Mouse (Mus musculus): ENCODE results near the gene 2010315B03Rik. TPM values are rescaled to one million over a fixed set of nuclear protein-coding genes. Genes with fewer than 3 reads are reported as not detected.
"Not testable (repeated sequence)": the region's sequence is repeated elsewhere in the genome, so short reads cannot be mapped to it uniquely, and the experiment has no call there.

Gene 2010315B03Rik
- polyA plus RNA-seq, 1 experiment from 2014 or later = 3.8 TPM

- Histone ChIP-seq H3K4me3 (replicated peaks) (no peak overlapping the region), H3K27me3 (no peaks in the 10 kb centered on the region), H3K36me3 (replicated peaks) (peaks cover 19% of the 10 kb centered on the region), H3K27ac (replicated peaks) (no peak overlapping the region), H3K9ac (no peak overlapping the region), H3K4me2 (no peak overlapping the region), H3K4me1 (replicated peaks) (no peaks in the 10 kb centered on the region), H3K9me3 (replicated peaks) (0 out of 2 replicates have a peak, but pooled peaks cover 6% of the 10 kb centered on the region)
- ATAC-seq (ENCODE audit: insufficient read depth) = no peak
Observed at GRCm38 (mm10) chr9:124267493-124267892, 45.0 kb downstream of the 2010315B03Rik start.

DNA sequence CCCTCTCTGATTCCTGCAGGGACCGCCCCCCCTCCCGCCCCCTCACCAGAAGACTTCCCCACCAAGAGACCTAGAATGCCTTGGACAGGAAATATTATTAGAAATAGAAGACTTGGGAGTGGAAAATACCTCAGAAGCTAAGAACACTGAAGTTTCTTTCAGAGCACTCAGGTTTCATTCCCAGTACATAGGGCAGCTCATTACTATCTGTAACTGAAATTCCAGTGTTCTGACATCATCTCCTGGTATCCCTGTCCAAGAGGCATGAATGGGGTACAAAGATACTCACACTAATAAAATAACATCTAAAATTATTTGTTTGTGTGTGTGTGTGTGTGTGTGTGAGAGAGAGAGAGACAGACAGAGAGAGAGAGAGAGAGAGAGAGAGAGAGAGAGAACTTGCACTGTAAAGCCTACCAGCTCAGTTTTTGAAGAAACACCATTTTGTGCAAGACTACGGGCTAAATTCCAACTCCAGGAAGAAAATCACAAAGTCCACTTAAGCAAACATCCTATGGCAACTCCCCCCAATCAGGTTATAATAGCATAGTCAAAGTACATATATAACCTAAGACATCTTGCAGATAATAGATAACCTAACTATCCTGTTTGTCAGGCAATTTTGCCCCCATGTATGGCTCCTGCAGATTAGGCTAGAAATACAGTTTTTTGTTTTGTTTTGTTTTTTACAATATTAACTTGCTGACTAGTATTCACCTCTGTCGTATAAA lies 49.3 kb downstream of the 2010315B03Rik start:
- H3K9ac ChIP-seq = no peak overlapping the region
- H3K4me3 ChIP-seq (replicated peaks) = no peak overlapping the region
- H3K36me3 ChIP-seq (replicated peaks) = no peaks in the 10 kb centered on the region
- no peaks in the 10 kb centered on the region for H3K4me1 ChIP-seq (replicated peaks)
- H3K27me3 ChIP-seq = no peaks in the 10 kb centered on the region
- WGBS (ENCODE audit: insufficient replicate concordance) = 53% methylated on average over 4 of the region's 4 CpGs
- H3K9me3 ChIP-seq (replicated peaks) = no peaks in the 10 kb centered on the region
- no peak overlapping the region for H3K4me2 ChIP-seq
- no peak for ATAC-seq (ENCODE audit: insufficient read depth)
- H3K27ac ChIP-seq (replicated peaks) = no peak overlapping the region

DNA sequence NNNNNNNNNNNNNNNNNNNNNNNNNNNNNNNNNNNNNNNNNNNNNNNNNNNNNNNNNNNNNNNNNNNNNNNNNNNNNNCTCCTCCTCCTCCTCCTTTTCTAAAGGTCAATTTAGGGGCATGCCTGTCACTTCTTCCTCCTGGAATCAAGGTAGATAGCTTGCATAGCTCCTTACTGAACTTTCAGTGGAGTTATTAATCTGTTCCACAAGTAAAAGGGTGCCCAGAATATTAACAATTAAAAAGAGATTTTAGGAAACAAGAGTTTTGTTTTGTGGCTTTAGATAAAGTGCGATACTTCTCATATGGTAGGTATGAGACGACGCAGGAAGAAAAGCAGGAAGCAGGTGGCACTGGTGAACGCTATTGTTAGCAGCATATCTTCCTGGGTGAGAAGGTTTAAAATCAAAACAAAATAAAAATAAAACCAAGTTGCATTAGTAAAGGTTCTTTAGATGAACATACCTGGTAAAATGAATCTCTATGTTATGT lies 54.4 kb downstream of the 2010315B03Rik start:
- no peaks in the 10 kb centered on the region for H3K4me1 ChIP-seq (replicated peaks)
- no peaks in the 10 kb centered on the region for H3K27me3 ChIP-seq
- no peak for ATAC-seq (ENCODE audit: insufficient read depth)
- no peaks in the 10 kb centered on the region for H3K36me3 ChIP-seq (replicated peaks)
- no peak overlapping the region for H3K27ac ChIP-seq (replicated peaks)
- no peak overlapping the region for H3K4me2 ChIP-seq
- H3K9me3 ChIP-seq (replicated peaks) = peaks cover 12% of the 10 kb centered on the region
- H3K4me3 ChIP-seq (replicated peaks) = no peak overlapping the region
- no peak overlapping the region for H3K9ac ChIP-seq
- WGBS (ENCODE audit: insufficient replicate concordance) = 25% methylated on average over 4 of the region's 4 CpGs

GRCm38 (mm10) chr9:124257200-124258066 lies 55.1 kb downstream of the 2010315B03Rik start:
- Histone ChIP-seq H3K27me3 (no peaks in the 10 kb centered on the region), H3K9ac (no peak overlapping the region), H3K9me3 (replicated peaks) (peaks cover 12% of the 10 kb centered on the region), H3K27ac (replicated peaks) (no peak overlapping the region), H3K4me3 (replicated peaks) (no peak overlapping the region), H3K4me2 (no peak overlapping the region), H3K36me3 (replicated peaks) (no peaks in the 10 kb centered on the region), H3K4me1 (replicated peaks) (no peaks in the 10 kb centered on the region)
- WGBS (ENCODE audit: insufficient replicate concordance) = 26% methylated on average over 1 of the region's 1 CpGs
- ATAC-seq (ENCODE audit: insufficient read depth) = peak; percentile 47; the same call in 1 of the 2 replicates

DNA sequence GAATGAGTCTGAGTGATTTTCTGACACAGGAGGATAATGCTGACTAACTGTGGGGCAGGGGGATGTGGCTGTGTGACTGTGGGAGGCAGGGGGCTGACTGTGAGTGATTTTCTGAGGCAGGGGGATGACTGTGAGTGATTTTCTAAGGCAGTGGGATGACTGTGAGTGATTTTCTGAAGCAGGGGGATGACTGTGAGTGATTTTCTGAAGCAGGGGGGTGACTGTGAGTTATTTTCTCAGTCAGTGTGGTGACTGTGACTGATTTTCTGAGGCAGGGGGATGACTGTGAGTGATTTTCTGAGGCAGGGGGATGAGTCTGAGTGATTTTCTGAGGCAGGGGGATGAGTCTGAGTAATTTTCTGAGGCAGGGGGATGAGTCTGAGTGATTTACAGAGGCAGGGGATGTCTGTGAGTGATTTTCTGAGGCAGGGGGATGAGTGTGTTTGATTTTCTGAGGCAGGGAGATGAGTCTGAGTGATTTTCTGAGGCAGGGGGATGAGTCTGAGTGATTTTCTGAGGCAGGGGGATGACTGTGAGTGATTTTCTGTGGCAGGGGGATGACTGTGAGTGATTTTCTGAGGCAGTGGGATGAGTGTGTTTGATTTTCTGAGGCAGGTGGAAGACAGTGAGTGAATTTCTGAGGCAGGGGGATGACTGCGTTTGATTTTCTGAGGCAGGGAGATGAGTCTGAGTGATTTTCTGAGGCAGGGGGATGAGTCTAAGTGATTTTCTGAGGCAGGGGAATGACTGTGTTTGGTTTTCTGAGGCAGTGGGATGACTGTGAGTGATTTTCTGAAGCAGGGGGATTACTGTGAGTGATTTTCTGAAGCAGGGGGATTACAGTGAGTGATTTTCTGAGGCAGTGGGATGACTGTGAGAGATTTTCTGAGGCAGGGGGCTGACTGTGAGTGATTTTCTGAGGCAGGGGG lies 56.0 kb downstream of the 2010315B03Rik start:
- peak; percentile 52 for ATAC-seq (ENCODE audit: insufficient read depth)
- peaks cover 12% of the 10 kb centered on the region for H3K9me3 ChIP-seq (replicated peaks)
- H3K9ac ChIP-seq; H3K4me3 ChIP-seq (replicated peaks); H3K4me1 ChIP-seq (replicated peaks); H3K27me3 ChIP-seq; H3K36me3 ChIP-seq (replicated peaks); H3K4me2 ChIP-seq; H3K27ac ChIP-seq (replicated peaks): not testable (repeated sequence)
- 10% methylated on average over 1 of the region's 1 CpGs for WGBS (ENCODE audit: insufficient replicate concordance)

DNA sequence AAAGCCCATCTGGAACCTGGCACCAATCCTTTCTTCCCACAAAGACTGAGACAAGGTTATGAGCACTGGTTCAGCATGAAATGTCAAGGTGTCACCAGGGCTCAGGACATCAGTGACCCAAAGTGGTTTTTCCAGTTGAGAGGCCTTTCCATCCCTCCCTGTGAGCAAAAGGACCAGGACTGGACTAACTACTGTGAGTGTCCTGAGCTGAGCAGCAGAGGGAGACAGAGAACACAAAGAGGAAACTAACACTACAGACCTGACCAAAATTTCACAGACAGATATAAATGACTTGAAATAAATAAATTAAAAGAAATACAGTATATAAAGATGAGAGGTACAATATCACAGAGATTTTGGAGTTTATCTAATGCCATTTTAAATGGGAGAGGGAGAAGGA lies 61.1 kb downstream of the 2010315B03Rik start:
- Histone ChIP-seq H3K4me1 (replicated peaks) (no peaks in the 10 kb centered on the region), H3K27ac (replicated peaks) (no peak overlapping the region), H3K9ac (no peak overlapping the region), H3K9me3 (replicated peaks) (peaks cover 4% of the 10 kb centered on the region), H3K4me3 (replicated peaks) (no peak overlapping the region), H3K36me3 (replicated peaks) (no peaks in the 10 kb centered on the region), H3K4me2 (no peak overlapping the region), H3K27me3 (no peaks in the 10 kb centered on the region)
- no peak for ATAC-seq (ENCODE audit: insufficient read depth)

Other genes with a start within 250 kb of the 2010315B03Rik start
- 6.1 and 6.4 TPM in 2 replicates for gene Ccr2, start 210.7 kb downstream of the 2010315B03Rik start, polyA plus RNA-seq (2015; fragmentation: Nextera tagmentation; extraction: Ambion mirVana)
- gene Ccr5, start 191.2 kb downstream of the 2010315B03Rik start, polyA plus RNA-seq (2015; fragmentation: Nextera tagmentation; extraction: Ambion mirVana) = 0.99 and 1.9 TPM in 2 replicates
- 29.2 and 30.7 TPM in 2 replicates for gene Ppp2r3d, start 164.2 kb upstream of the 2010315B03Rik start, polyA plus RNA-seq (2015; fragmentation: Nextera tagmentation; extraction: Ambion mirVana)
- not detected in 2 replicates for gene Gm21836, start 181.1 kb upstream of the 2010315B03Rik start, polyA plus RNA-seq (2015; fragmentation: Nextera tagmentation; extraction: Ambion mirVana)